Mouse (Mus musculus): Measurements from ENCODE around the gene Rimbp2. TPM values are rescaled to one million over a fixed set of nuclear protein-coding genes. Genes with fewer than 3 reads are reported as not detected.

The Rimbp2 gene
- polyA plus RNA-seq, 1 experiment, result not detected

DNA sequence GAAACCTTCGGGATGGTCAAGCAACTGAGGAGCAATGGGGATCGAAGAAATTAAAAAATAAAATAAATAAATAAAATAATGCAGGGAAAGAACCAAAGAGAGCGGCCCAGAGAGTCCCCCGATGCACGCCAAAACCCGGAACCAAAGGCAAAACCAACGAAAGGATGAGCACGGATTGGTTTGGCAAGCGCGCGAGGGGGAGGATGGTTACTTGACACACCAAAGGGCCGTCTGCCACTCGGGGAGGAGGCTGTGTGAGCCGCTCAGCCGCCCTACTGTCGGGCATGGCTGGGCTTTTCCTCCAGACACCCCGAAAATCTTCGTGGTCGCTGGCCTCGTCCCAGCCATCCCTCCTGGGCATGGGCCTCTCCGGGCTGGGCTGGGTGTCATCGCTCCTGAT is 171.7 kb downstream of the Rimbp2 start:
- no peak for DNase-seq (ENCODE audit: low read depth in 1 of 2, low spot score in 2 of 2)
- no peak overlapping the region for H3K27ac ChIP-seq (ENCODE audit: insufficient read depth, low read length)
- H3K4me1 ChIP-seq (ENCODE audit: control insufficient read depth, insufficient read depth, insufficient read length), result no peaks in the 10 kb centered on the region
- H3K36me3 ChIP-seq (ENCODE audit: control insufficient read depth, insufficient read depth, low read length), result no peaks in the 10 kb centered on the region
- WGBS, result 69% methylated on average over 22 of the region's 22 CpGs
- TF ChIP-seq CTCF (IDR thresholded peaks at IDR 0.05; ENCODE audit: extremely low read depth, insufficient read depth, insufficient read length, insufficient replicate concordance) (no peak), POLR2A (IDR thresholded peaks at IDR 0.05; ENCODE audit: low read depth, low read length) (no peak)
- no peak overlapping the region for H3K4me3 ChIP-seq (ENCODE audit: extremely low read depth, insufficient read depth, insufficient read length)
- H3K27me3 ChIP-seq (ENCODE audit: control insufficient read depth, insufficient read depth, low read length), result no peaks in the 10 kb centered on the region

DNA sequence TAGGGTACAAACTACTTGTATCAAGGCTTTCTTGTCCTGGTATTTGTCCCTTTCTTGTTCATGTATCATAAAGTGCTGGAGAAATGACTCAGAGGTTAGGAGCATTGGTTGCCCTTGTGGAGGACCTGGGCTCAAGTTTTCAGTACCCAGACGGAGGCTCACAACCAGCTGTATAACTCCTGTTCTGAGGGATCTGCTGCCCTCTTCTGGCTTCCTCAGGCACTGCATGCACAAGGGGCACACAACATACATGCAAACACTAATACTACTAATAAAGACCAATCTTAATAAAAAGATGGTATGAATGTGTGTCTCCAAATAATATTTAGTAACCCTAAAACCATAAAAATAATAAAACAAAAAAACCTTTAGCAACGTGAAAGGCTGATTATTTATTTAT is 176.9 kb downstream of the Rimbp2 start:
- Histone ChIP-seq H3K27ac (ENCODE audit: insufficient read depth, low read length) (no peak overlapping the region), H3K4me1 (ENCODE audit: control insufficient read depth, insufficient read depth, insufficient read length) (no peaks in the 10 kb centered on the region), H3K4me3 (ENCODE audit: extremely low read depth, insufficient read depth, insufficient read length) (no peak overlapping the region), H3K27me3 (ENCODE audit: control insufficient read depth, insufficient read depth, low read length) (no peaks in the 10 kb centered on the region), H3K36me3 (ENCODE audit: control insufficient read depth, insufficient read depth, low read length) (no peaks in the 10 kb centered on the region)
- 59% methylated on average over 2 of the region's 2 CpGs for WGBS
- no peak for TF ChIP-seq POLR2A (IDR thresholded peaks at IDR 0.05; ENCODE audit: low read depth, low read length)
- no peak for TF ChIP-seq CTCF (IDR thresholded peaks at IDR 0.05; ENCODE audit: extremely low read depth, insufficient read depth, insufficient read length, insufficient replicate concordance)
- DNase-seq (ENCODE audit: low read depth in 1 of 2, low spot score in 2 of 2), result no peak

DNA sequence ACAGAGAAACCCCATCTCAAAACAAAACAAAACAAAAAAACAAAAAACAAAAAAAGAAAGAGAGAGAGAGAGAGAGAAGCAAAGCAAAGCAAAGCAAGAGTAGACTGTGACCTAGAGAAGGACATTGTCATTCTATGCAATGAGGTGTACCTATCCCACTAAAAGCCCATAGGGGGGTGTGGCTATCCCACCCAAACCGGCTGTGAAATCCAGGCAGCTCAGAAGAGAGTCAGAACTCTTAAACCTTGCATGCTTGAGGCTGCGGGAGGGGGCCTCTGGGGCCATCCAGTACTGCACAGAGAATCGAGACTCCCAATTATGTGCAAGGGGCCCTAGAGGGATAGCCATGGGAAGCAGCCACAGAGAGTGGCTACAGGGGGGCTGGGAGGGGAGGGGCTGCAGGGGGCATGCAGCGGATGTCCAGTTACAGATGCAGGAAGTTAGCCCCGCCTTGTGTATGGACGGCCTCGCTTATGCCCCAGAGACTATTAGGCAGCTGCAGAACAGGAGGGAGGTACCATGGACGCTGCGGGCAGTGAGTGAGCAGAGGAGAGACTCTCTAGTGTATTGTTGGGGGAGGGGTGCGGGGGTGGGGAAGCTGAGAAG is 184.2 kb downstream of the Rimbp2 start:
- no peaks in the 10 kb centered on the region for H3K4me1 ChIP-seq (ENCODE audit: control insufficient read depth, insufficient read depth, insufficient read length)
- WGBS, result 7% methylated on average over 10 of the region's 10 CpGs
- no peak for TF ChIP-seq CTCF (IDR thresholded peaks at IDR 0.05; ENCODE audit: extremely low read depth, insufficient read depth, insufficient read length, insufficient replicate concordance)
- TF ChIP-seq POLR2A (IDR thresholded peaks at IDR 0.05; ENCODE audit: low read depth, low read length), result no peak
- H3K27me3 ChIP-seq (ENCODE audit: control insufficient read depth, insufficient read depth, low read length), result no peaks in the 10 kb centered on the region
- no peak overlapping the region for H3K27ac ChIP-seq (ENCODE audit: insufficient read depth, low read length)
- no peak overlapping the region for H3K4me3 ChIP-seq (ENCODE audit: extremely low read depth, insufficient read depth, insufficient read length)
- no peak for DNase-seq (ENCODE audit: low read depth in 1 of 2, low spot score in 2 of 2)
- H3K36me3 ChIP-seq (ENCODE audit: control insufficient read depth, insufficient read depth, low read length), result no peaks in the 10 kb centered on the region

DNA sequence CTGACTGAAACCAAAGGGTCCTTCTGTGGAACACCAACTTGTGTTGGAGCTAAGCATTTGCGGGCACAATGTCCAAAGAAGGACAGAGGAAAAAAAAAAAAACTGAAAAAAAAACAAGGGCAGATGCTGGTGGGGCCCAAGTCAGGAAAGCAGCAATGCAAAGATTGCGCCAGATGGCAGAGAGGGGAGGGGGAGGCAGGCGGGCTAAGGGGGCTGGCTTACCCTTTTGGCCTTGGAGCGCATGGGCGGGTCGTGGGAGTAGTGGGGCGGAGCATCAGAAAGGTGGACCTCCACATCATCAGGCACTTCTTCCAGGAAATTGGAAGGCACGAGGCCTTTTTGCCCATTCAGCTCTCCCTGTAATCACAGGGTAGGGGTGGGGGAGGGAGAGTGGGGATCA is 192.2 kb downstream of the Rimbp2 start:
- no peaks in the 10 kb centered on the region for H3K27me3 ChIP-seq (ENCODE audit: control insufficient read depth, insufficient read depth, low read length)
- no peaks in the 10 kb centered on the region for H3K36me3 ChIP-seq (ENCODE audit: control insufficient read depth, insufficient read depth, low read length)
- no peak overlapping the region for H3K27ac ChIP-seq (ENCODE audit: insufficient read depth, low read length)
- H3K4me1 ChIP-seq (ENCODE audit: control insufficient read depth, insufficient read depth, insufficient read length), result no peaks in the 10 kb centered on the region
- WGBS, result 57% methylated on average over 8 of the region's 8 CpGs
- DNase-seq (ENCODE audit: low read depth in 1 of 2, low spot score in 2 of 2), result no peak
- no peak overlapping the region for H3K4me3 ChIP-seq (ENCODE audit: extremely low read depth, insufficient read depth, insufficient read length)
- TF ChIP-seq CTCF (IDR thresholded peaks at IDR 0.05; ENCODE audit: extremely low read depth, insufficient read depth, insufficient read length, insufficient replicate concordance) (no peak), POLR2A (IDR thresholded peaks at IDR 0.05; ENCODE audit: low read depth, low read length) (no peak)

DNA sequence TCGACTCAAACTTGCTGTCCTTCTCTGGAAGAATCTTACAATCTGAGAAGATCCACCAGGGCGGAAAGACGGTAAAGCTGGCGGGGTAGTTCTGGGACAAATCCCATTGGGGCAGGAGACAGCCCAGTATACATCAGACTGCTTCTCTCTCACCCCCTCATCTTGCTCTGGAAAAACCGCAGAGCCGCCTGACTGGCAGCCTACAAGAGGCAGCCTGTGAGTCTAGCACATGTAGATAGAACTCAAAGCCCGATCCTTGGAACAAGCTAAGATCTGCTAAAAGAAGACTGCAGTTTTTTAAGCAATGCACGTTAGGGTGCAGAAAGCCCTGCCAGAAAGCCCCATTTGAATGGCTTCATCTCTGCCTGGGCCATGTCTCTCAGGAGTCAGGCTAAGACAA is 207.0 kb downstream of the Rimbp2 start:
- no peak for DNase-seq (ENCODE audit: low read depth in 1 of 2, low spot score in 2 of 2)
- H3K27me3 ChIP-seq (ENCODE audit: control insufficient read depth, insufficient read depth, low read length), result no peaks in the 10 kb centered on the region
- H3K4me1 ChIP-seq (ENCODE audit: control insufficient read depth, insufficient read depth, insufficient read length), result no peaks in the 10 kb centered on the region
- no peak overlapping the region for H3K27ac ChIP-seq (ENCODE audit: insufficient read depth, low read length)
- H3K36me3 ChIP-seq (ENCODE audit: control insufficient read depth, insufficient read depth, low read length), result no peaks in the 10 kb centered on the region
- WGBS, result 86% methylated on average over 8 of the region's 8 CpGs
- H3K4me3 ChIP-seq (ENCODE audit: extremely low read depth, insufficient read depth, insufficient read length), result no peak overlapping the region
- TF ChIP-seq POLR2A (IDR thresholded peaks at IDR 0.05; ENCODE audit: low read depth, low read length) (no peak), CTCF (IDR thresholded peaks at IDR 0.05; ENCODE audit: extremely low read depth, insufficient read depth, insufficient read length, insufficient replicate concordance) (no peak)

DNA sequence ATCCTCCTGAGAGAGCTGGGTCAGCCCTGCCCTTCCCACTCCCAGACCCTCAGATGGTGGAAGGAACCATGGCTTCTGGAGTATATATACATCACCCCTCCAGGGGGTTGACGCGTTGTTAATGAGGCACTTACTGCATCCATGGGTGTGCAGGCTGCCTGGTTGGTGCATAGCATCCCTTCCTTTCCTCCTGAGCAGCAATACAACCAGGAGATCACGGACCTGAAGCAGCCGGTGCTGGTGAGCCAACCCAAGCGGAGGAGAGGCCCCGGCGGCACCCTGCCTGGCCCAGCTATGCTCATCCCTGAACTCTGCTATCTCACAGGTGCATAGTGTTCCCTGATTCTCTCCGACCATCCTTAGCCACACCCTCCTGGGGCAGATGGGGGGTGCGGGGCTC is 208.1 kb downstream of the Rimbp2 start:
- no peak for TF ChIP-seq POLR2A (IDR thresholded peaks at IDR 0.05; ENCODE audit: low read depth, low read length)
- TF ChIP-seq CTCF (IDR thresholded peaks at IDR 0.05; ENCODE audit: extremely low read depth, insufficient read depth, insufficient read length, insufficient replicate concordance), result no peak
- H3K27me3 ChIP-seq (ENCODE audit: control insufficient read depth, insufficient read depth, low read length), result no peaks in the 10 kb centered on the region
- H3K36me3 ChIP-seq (ENCODE audit: control insufficient read depth, insufficient read depth, low read length), result no peaks in the 10 kb centered on the region
- DNase-seq (ENCODE audit: low read depth in 1 of 2, low spot score in 2 of 2), result no peak
- no peaks in the 10 kb centered on the region for H3K4me1 ChIP-seq (ENCODE audit: control insufficient read depth, insufficient read depth, insufficient read length)
- WGBS, result 74% methylated on average over 9 of the region's 9 CpGs
- H3K4me3 ChIP-seq (ENCODE audit: extremely low read depth, insufficient read depth, insufficient read length), result no peak overlapping the region
- no peak overlapping the region for H3K27ac ChIP-seq (ENCODE audit: insufficient read depth, low read length)

DNA sequence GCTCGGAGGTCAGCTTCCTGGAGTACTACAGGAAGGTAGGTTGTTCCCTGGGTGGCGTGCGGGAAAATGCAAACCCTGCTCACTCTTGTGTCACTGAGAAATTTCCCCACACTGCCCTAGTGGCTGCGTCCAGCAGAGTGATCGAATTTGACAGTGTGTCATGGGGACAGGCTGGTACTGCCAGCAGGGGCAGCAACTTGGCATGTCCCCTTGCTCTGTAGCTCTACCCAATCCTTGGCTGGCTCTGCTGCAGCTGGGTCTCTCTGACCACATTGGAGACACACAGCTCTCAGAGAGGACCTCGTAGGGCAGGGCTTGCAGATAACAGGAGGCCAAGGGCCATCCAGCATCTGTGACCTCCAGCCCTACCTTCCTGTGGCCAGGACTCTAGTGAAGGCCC is 208.9 kb downstream of the Rimbp2 start:
- Histone ChIP-seq H3K4me1 (ENCODE audit: control insufficient read depth, insufficient read depth, insufficient read length) (no peaks in the 10 kb centered on the region), H3K27me3 (ENCODE audit: control insufficient read depth, insufficient read depth, low read length) (no peaks in the 10 kb centered on the region), H3K4me3 (ENCODE audit: extremely low read depth, insufficient read depth, insufficient read length) (no peak overlapping the region), H3K27ac (ENCODE audit: insufficient read depth, low read length) (no peak overlapping the region), H3K36me3 (ENCODE audit: control insufficient read depth, insufficient read depth, low read length) (no peaks in the 10 kb centered on the region)
- no peak for DNase-seq (ENCODE audit: low read depth in 1 of 2, low spot score in 2 of 2)
- no peak for TF ChIP-seq POLR2A (IDR thresholded peaks at IDR 0.05; ENCODE audit: low read depth, low read length)
- 85% methylated on average over 6 of the region's 6 CpGs for WGBS

Measured in spleen, adult 2 months (tissue).